Mouse (Mus musculus): ENCODE data around the gene Klk12.

GRCm38 (mm10) chr7:43770701-43771100 lies 2.0 kb downstream of the Klk12 start:
- TF ChIP-seq CTCF (IDR thresholded peaks at IDR 0.05; ENCODE audit: extremely low read depth, insufficient read length, insufficient replicate concordance, low read depth, low read length): no peak
- TF ChIP-seq POLR2A (IDR thresholded peaks at IDR 0.05; ENCODE audit: low read depth, low read length): no peak
